Mouse (Mus musculus) CH12.LX (cell line): ENCODE results near the gene Gimd1. TPM values are rescaled to one million over a fixed set of nuclear protein-coding genes. Genes with fewer than 3 reads are reported as not detected.

ENCODE experiments used
- DNase-seq: peaks from one replicate; pipeline ENCODE4 v3.0.0-alpha.2; 2013; ENCODE audit errors: extremely low read depth
- H3K27ac ChIP-seq: 2 replicates; pipeline ENCODE4 v1.5.1; 2012; ENCODE audit warnings: low read depth, mild to moderate bottlenecking, control low read depth, moderate library complexity; ENCODE audit not compliant: insufficient read depth
- H3K27me3 ChIP-seq: replicated peaks from 2 replicates; pipeline ENCODE3; 2012; ENCODE audit warnings: inconsistent platforms
- H3K36me3 ChIP-seq, 2 experiments: replicated peaks in 1 of 2; 2 replicates each; pipeline versions ENCODE3 to v1.6.1; 2012; ENCODE audit warnings: inconsistent platforms in 1 of 2, low read length in 1 of 2, mild to moderate bottlenecking in 1 of 2, mixed read lengths in 1 of 2, moderate library complexity in 1 of 2; ENCODE audit not compliant: control insufficient read depth in 1 of 2, insufficient read depth in 1 of 2
- H3K4me1 ChIP-seq, 2 experiments: 2 replicates each; pipeline ENCODE4 v1.6.1; 2012; ENCODE audit warnings: inconsistent platforms in 1 of 2, moderate library complexity in 1 of 2; ENCODE audit not compliant: insufficient read depth in 2 of 2, control insufficient read depth in 1 of 2
- H3K4me2 ChIP-seq: 2 replicates; pipeline ENCODE4 v1.6.1; 2012; ENCODE audit warnings: low read depth, mild to moderate bottlenecking, control low read depth; ENCODE audit not compliant: poor library complexity, insufficient read depth, severe bottlenecking
- H3K4me3 ChIP-seq, 3 experiments: fragments of 150-350 bp in 1 of 3; sonication (generic) in 1 of 3; replicated peaks in 1 of 3; 2 replicates each; pipeline versions ENCODE3 to v1.5.1; 2011 to 2012; ENCODE audit warnings: low read depth in 2 of 3, low read length in 2 of 3, mild to moderate bottlenecking in 2 of 3, moderate library complexity in 2 of 3, control low read depth in 1 of 3, improper control_type of control experiment in 1 of 3, inconsistent platforms in 1 of 3, mixed read lengths in 1 of 3; ENCODE audit not compliant: poor library complexity in 1 of 3
- H3K79me2 ChIP-seq: replicated peaks from 2 replicates; pipeline ENCODE4 v1.6.1; 2012; ENCODE audit warnings: mild to moderate bottlenecking, moderate library complexity; ENCODE audit not compliant: control insufficient read depth, poor library complexity, insufficient read depth, severe bottlenecking; ENCODE audit errors: extremely low read depth
- H3K9ac ChIP-seq: 2 replicates; pipeline ENCODE4 v1.6.1; 2012; ENCODE audit warnings: low read depth, mild to moderate bottlenecking, control low read depth, moderate library complexity; ENCODE audit not compliant: insufficient read depth
- H3K9me3 ChIP-seq: replicated peaks from 2 replicates; pipeline ENCODE3; 2012; ENCODE audit warnings: low read length, inconsistent platforms, mixed read lengths
- CHD1 ChIP-seq: IDR thresholded peaks from 2 replicates; pipeline ENCODE4 v1.6.1; 2012; ENCODE audit warnings: low read depth, low read length, improper control_type of control experiment, inconsistent platforms
- ELF1 ChIP-seq: IDR thresholded peaks from 2 replicates; pipeline ENCODE4 v1.6.1; 2014; ENCODE audit warnings: low read depth, mild to moderate bottlenecking, inconsistent platforms, low read length, improper control_type of control experiment
- EP300 ChIP-seq: IDR thresholded peaks from 2 replicates; pipeline ENCODE4 v1.6.1; 2011; ENCODE audit warnings: low read length, improper control_type of control experiment
- ETS1 ChIP-seq: conservative IDR thresholded peaks from 2 replicates; pipeline ENCODE4 v1.6.1; 2012; ENCODE audit warnings: low read depth, mild to moderate bottlenecking, inconsistent platforms, low read length, improper control_type of control experiment, moderate library complexity
- JUN ChIP-seq: IDR thresholded peaks from 2 replicates; pipeline ENCODE4 v1.6.1; 2011; ENCODE audit warnings: low read depth, mild to moderate bottlenecking, low read length, improper control_type of control experiment, moderate library complexity; ENCODE audit not compliant: insufficient read depth
- MAFK ChIP-seq: IDR thresholded peaks from 2 replicates; pipeline ENCODE4 v1.6.1; 2011; ENCODE audit warnings: low read length, improper control_type of control experiment; ENCODE audit not compliant: insufficient replicate concordance
- MAX ChIP-seq: IDR thresholded peaks from 2 replicates; pipeline ENCODE4 v1.6.1; 2011; ENCODE audit warnings: low read length, improper control_type of control experiment
- MAZ ChIP-seq: IDR thresholded peaks from 2 replicates; pipeline ENCODE4 v1.6.1; 2012; ENCODE audit warnings: low read depth, mild to moderate bottlenecking, inconsistent platforms, low read length, improper control_type of control experiment, moderate library complexity
- MXI1 ChIP-seq: IDR thresholded peaks from 2 replicates; pipeline ENCODE4 v1.6.1; 2011; ENCODE audit warnings: mild to moderate bottlenecking, low read depth, low read length, improper control_type of control experiment
- MYC ChIP-seq: IDR thresholded peaks from 2 replicates; pipeline ENCODE4 v1.6.1; 2011; ENCODE audit warnings: low read depth, mild to moderate bottlenecking, improper control_type of control experiment, low read length
- NELFE ChIP-seq: IDR thresholded peaks from 2 replicates; pipeline ENCODE4 v1.6.1; 2011; ENCODE audit warnings: low read depth, low read length, improper control_type of control experiment
- NRF1 ChIP-seq: IDR thresholded peaks from 2 replicates; pipeline ENCODE4 v1.6.1; 2014; ENCODE audit warnings: low read depth, mild to moderate bottlenecking, inconsistent platforms, low read length, improper control_type of control experiment, moderate library complexity
- RCOR1 ChIP-seq: conservative IDR thresholded peaks from 2 replicates; pipeline ENCODE4 v1.6.1; 2012; ENCODE audit warnings: low read depth, mild to moderate bottlenecking, inconsistent platforms, low read length, improper control_type of control experiment
- TBP ChIP-seq: conservative IDR thresholded peaks from 2 replicates; pipeline ENCODE4 v1.6.1; 2011; ENCODE audit warnings: low read depth, low read length, improper control_type of control experiment
- TCF12 ChIP-seq: IDR thresholded peaks from 2 replicates; pipeline ENCODE4 v1.6.1; 2014; ENCODE audit warnings: low read depth, mild to moderate bottlenecking, inconsistent platforms, low read length, improper control_type of control experiment
- UBTF ChIP-seq: IDR thresholded peaks from 2 replicates; pipeline ENCODE4 v1.6.1; 2012; ENCODE audit warnings: low read depth, mild to moderate bottlenecking, inconsistent platforms, low read length, improper control_type of control experiment, moderate library complexity
- USF1 ChIP-seq: IDR thresholded peaks from 2 replicates; pipeline ENCODE4 v1.6.1; 2014; ENCODE audit warnings: low read depth, mild to moderate bottlenecking, inconsistent platforms, low read length, improper control_type of control experiment
- USF2 ChIP-seq: conservative IDR thresholded peaks from 2 replicates; pipeline ENCODE4 v1.6.1; 2011; ENCODE audit warnings: low read depth, low read length, improper control_type of control experiment
- ZMIZ1 ChIP-seq: IDR thresholded peaks from 2 replicates; pipeline ENCODE4 v1.6.1; 2012; ENCODE audit warnings: low read depth, mild to moderate bottlenecking, inconsistent platforms, low read length, improper control_type of control experiment
- ZNF384 ChIP-seq: IDR thresholded peaks from 2 replicates; pipeline ENCODE4 v1.6.1; 2012; ENCODE audit warnings: low read depth, low read length, improper control_type of control experiment, inconsistent platforms
- dilution Hi-C: fragments of 300-500 bp; cut with MboI; formaldehyde crosslinking; loops from 2 replicates; pipeline ENCODE4 v1.14.3; 2020; ENCODE audit warnings: low sequenced_read_pairs; ENCODE audit not compliant: extremely low pct_unique_long_range_greater_than_20kb, extremely low pct_ligation_motif_present
- in situ Hi-C: fragments of 300-500 bp; cut with MboI; formaldehyde crosslinking; loops from 3 replicates; pipeline ENCODE4 v1.14.3; 2019; ENCODE audit warnings: low sequenced_read_pairs, low pct_ligation_motif_present, low pct_unique_long_range_greater_than_20kb, mixed read lengths
- polyA plus RNA-seq: library from polyadenylated mRNA; unstranded; fragments of >175 nt; gene quantifications from 2 replicates; pipeline ENCODE4 v1.2.1, GENCODE M21; 2012; ENCODE audit warnings: low read depth; ENCODE audit not compliant: insufficient read length
- total RNA-seq, 2 experiments: library from RNA; depleted of rRNA; stranded (reverse); fragments of 300-350 nt in 1 of 2; fragments of >200 nt in 1 of 2; gene quantifications; 2 replicates each; pipeline ENCODE4 v1.2.3; 2012 to 2014

The Gimd1 gene
- total and polyA plus RNA-seq, 3 experiments = not detected

GRCm38 (mm10) chr3:132585122-132585972, 44.3 kb upstream of the Gimd1 start:
- DNase-seq = no peak
- Histone ChIP-seq H3K36me3 (no peaks in the 10 kb centered on the region), H3K4me3 (no peak overlapping the region), H3K4me1 (peaks cover 17 to 22% of the 10 kb centered on the region in 2 experiments), H3K79me2 (no peaks in the 10 kb centered on the region), H3K9me3 (peaks cover 17% of the 10 kb centered on the region), H3K4me2 (no peak overlapping the region), H3K27ac (no peak overlapping the region), H3K27me3 (no peaks in the 10 kb centered on the region), H3K9ac (no peak overlapping the region)
- TF ChIP-seq UBTF (no peak), NRF1 (no peak), MXI1 (no peak), MAX (no peak), EP300 (no peak)
- in situ Hi-C loops (loop anchor here (10.0 kb wide), 1 partner anchor 51 kb away; no protein-coding TSS in a partner anchor), dilution Hi-C loops (no loop called here)

DNA sequence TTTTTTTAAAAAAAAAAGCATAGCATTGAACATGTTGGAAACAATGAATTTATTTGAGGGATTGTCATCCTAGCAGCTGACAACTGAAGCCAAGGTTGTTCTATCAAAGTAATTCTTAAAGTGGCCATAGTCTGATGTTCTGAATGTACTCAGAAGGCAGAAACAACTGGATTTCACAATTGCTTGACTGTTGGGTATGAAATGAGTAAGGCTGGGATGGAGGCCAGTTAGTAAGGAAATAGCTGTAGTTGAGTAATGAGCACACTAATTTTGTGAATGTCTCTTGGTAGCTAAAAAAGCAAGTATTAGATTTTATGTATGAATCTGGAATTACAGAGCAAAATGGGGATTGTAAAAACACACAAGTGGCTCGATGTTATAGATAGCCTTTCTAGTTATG, 41.5 kb upstream of the Gimd1 start:
- DNase-seq = no peak
- peaks cover 5 to 9% of the 10 kb centered on the region in 2 experiments for H3K4me1 ChIP-seq
- no peak overlapping the region for H3K9ac ChIP-seq
- H3K79me2 ChIP-seq = no peaks in the 10 kb centered on the region
- no peak overlapping the region for H3K27ac ChIP-seq
- dilution Hi-C loops = no loop called here
- H3K4me2 ChIP-seq = no peak overlapping the region
- in situ Hi-C loops = loop anchor here (10.0 kb wide), 1 partner anchor 53 kb away; no protein-coding TSS in a partner anchor
- no peaks in the 10 kb centered on the region for H3K27me3 ChIP-seq
- H3K9me3 ChIP-seq = peaks cover 11% of the 10 kb centered on the region
- H3K4me3 ChIP-seq = no peak overlapping the region
- TF ChIP-seq NRF1 (no peak), RCOR1 (no peak), USF1 (no peak), MAZ (no peak), CHD1 (no peak), TCF12 (no peak), MXI1 (no peak), TBP (no peak), ELF1 (no peak), ETS1 (no peak), ZMIZ1 (no peak), JUN (no peak), NELFE (no peak), MAFK (no peak), USF2 (no peak), MYC (no peak), ZNF384 (no peak)
- TF ChIP-seq, all 38 proteins: peak for 0
- H3K36me3 ChIP-seq = no peaks in the 10 kb centered on the region
